Mouse (Mus musculus): ENCODE measurements around the gene Lrrc27. TPM values are rescaled to one million over a fixed set of nuclear protein-coding genes. Genes with fewer than 3 reads are reported as not detected.
A peak's percentile ranks its signal among the peaks of the same experiment; 100 is the strongest.

Gene Lrrc27
- polyA plus RNA-seq, 1 experiment from 2014 or later = 4.7 TPM

- H3K4me3 ChIP-seq (ENCODE audit: low read depth, low read length) = no peak overlapping the region
- no peak overlapping the region for H3K9ac ChIP-seq (ENCODE audit: low read length)
- no peak overlapping the region for H3K4me2 ChIP-seq (ENCODE audit: low read length)
- WGBS = 90% methylated on average over 9 of the region's 9 CpGs
- ATAC-seq (replicated peaks; ENCODE audit: low FRiP score, low TSS enrichment, low read depth) = no peak
- no peaks in the 10 kb centered on the region for H3K36me3 ChIP-seq (ENCODE audit: control insufficient read depth, insufficient read depth, low read length)
- no peaks in the 10 kb centered on the region for H3K9me3 ChIP-seq (ENCODE audit: control insufficient read depth, low read length)
- peak; percentile 40 for DNase-seq (ENCODE audit: low spot score)
- H3K27ac ChIP-seq (ENCODE audit: low read depth) = no peak overlapping the region
- H3K27me3 ChIP-seq (replicated peaks; ENCODE audit: control insufficient read depth, insufficient read depth, low read length) = no peaks in the 10 kb centered on the region
- peaks cover 10% of the 10 kb centered on the region for H3K4me1 ChIP-seq (replicated peaks; ENCODE audit: control insufficient read depth, insufficient read depth, low read length)
Measured at GRCm38 (mm10) chr7:139216464-139216863, 3.7 kb downstream of the Lrrc27 start.

- Histone ChIP-seq H3K4me2 (ENCODE audit: low read length) (no peak overlapping the region), H3K4me1 (replicated peaks; ENCODE audit: control insufficient read depth, insufficient read depth, low read length) (peaks cover 10% of the 10 kb centered on the region), H3K9me3 (ENCODE audit: control insufficient read depth, low read length) (no peaks in the 10 kb centered on the region), H3K27me3 (replicated peaks; ENCODE audit: control insufficient read depth, insufficient read depth, low read length) (no peaks in the 10 kb centered on the region), H3K9ac (ENCODE audit: low read length) (no peak overlapping the region), H3K4me3 (ENCODE audit: low read depth, low read length) (no peak overlapping the region), H3K36me3 (ENCODE audit: control insufficient read depth, insufficient read depth, low read length) (no peaks in the 10 kb centered on the region), H3K27ac (ENCODE audit: low read depth) (no peak overlapping the region)
- DNase-seq (ENCODE audit: low spot score) = peak; percentile 2
- WGBS = 87% methylated on average over 7 of the region's 7 CpGs
- no peak for ATAC-seq (replicated peaks; ENCODE audit: low FRiP score, low TSS enrichment, low read depth)
Measured at GRCm38 (mm10) chr7:139217046-139217445, 4.3 kb downstream of the Lrrc27 start.

- Histone ChIP-seq H3K27me3 (replicated peaks; ENCODE audit: control insufficient read depth, insufficient read depth, low read length) (no peaks in the 10 kb centered on the region), H3K4me3 (ENCODE audit: low read depth, low read length) (no peak overlapping the region), H3K4me1 (replicated peaks; ENCODE audit: control insufficient read depth, insufficient read depth, low read length) (0 out of 2 replicates have a peak, but pooled peaks cover under 1% of the 10 kb centered on the region), H3K4me2 (ENCODE audit: low read length) (no peak overlapping the region), H3K9me3 (ENCODE audit: control insufficient read depth, low read length) (no peaks in the 10 kb centered on the region), H3K27ac (ENCODE audit: low read depth) (0 out of 2 replicates have a peak overlapping the region, but pooled peaks have one; percentile 12), H3K9ac (ENCODE audit: low read length) (no peak overlapping the region), H3K36me3 (ENCODE audit: control insufficient read depth, insufficient read depth, low read length) (no peaks in the 10 kb centered on the region)
- ATAC-seq (replicated peaks; ENCODE audit: low FRiP score, low TSS enrichment, low read depth) (no peak), DNase-seq (ENCODE audit: low spot score) (peak; percentile 49)
- WGBS = 58% methylated on average over 6 of the region's 6 CpGs
Measured at GRCm38 (mm10) chr7:139218641-139219415, 6.0 kb downstream of the Lrrc27 start.

GRCm38 (mm10) chr7:139219486-139219885 is 6.7 kb downstream of the Lrrc27 start:
- DNase-seq (ENCODE audit: low spot score) (no peak), ATAC-seq (replicated peaks; ENCODE audit: low FRiP score, low TSS enrichment, low read depth) (no peak)
- H3K27me3 ChIP-seq (replicated peaks; ENCODE audit: control insufficient read depth, insufficient read depth, low read length) = no peaks in the 10 kb centered on the region
- no peak overlapping the region for H3K4me2 ChIP-seq (ENCODE audit: low read length)
- no peaks in the 10 kb centered on the region for H3K36me3 ChIP-seq (ENCODE audit: control insufficient read depth, insufficient read depth, low read length)
- 69% methylated on average over 5 of the region's 5 CpGs for WGBS
- H3K4me3 ChIP-seq (ENCODE audit: low read depth, low read length) = no peak overlapping the region
- no peaks in the 10 kb centered on the region for H3K4me1 ChIP-seq (replicated peaks; ENCODE audit: control insufficient read depth, insufficient read depth, low read length)
- no peaks in the 10 kb centered on the region for H3K9me3 ChIP-seq (ENCODE audit: control insufficient read depth, low read length)
- no peak overlapping the region for H3K9ac ChIP-seq (ENCODE audit: low read length)
- H3K27ac ChIP-seq (ENCODE audit: low read depth) = peak overlapping the region; percentile 12; the same call in 1 of the 2 replicates

- H3K4me2 ChIP-seq (ENCODE audit: low read length) = no peak overlapping the region
- H3K27me3 ChIP-seq (replicated peaks; ENCODE audit: control insufficient read depth, insufficient read depth, low read length) = no peaks in the 10 kb centered on the region
- WGBS = 37% methylated on average over 2 of the region's 2 CpGs
- 0 out of 2 replicates have a peak, but pooled peaks have one; percentile 44 for ATAC-seq (replicated peaks; ENCODE audit: low FRiP score, low TSS enrichment, low read depth)
- DNase-seq (ENCODE audit: low spot score) = peak; percentile 48
- H3K9me3 ChIP-seq (ENCODE audit: control insufficient read depth, low read length) = no peaks in the 10 kb centered on the region
- H3K36me3 ChIP-seq (ENCODE audit: control insufficient read depth, insufficient read depth, low read length) = no peaks in the 10 kb centered on the region
- H3K4me1 ChIP-seq (replicated peaks; ENCODE audit: control insufficient read depth, insufficient read depth, low read length) = no peaks in the 10 kb centered on the region
- no peak overlapping the region for H3K9ac ChIP-seq (ENCODE audit: low read length)
- no peak overlapping the region for H3K4me3 ChIP-seq (ENCODE audit: low read depth, low read length)
- H3K27ac ChIP-seq (ENCODE audit: low read depth) = 0 out of 2 replicates have a peak overlapping the region, but pooled peaks have one; percentile 1
Measured at GRCm38 (mm10) chr7:139220303-139220702, 7.5 kb downstream of the Lrrc27 start.

- no peaks in the 10 kb centered on the region for H3K4me1 ChIP-seq (replicated peaks; ENCODE audit: control insufficient read depth, insufficient read depth, low read length)
- H3K36me3 ChIP-seq (ENCODE audit: control insufficient read depth, insufficient read depth, low read length) = no peaks in the 10 kb centered on the region
- DNase-seq (ENCODE audit: low spot score) = peak; percentile 48
- H3K4me2 ChIP-seq (ENCODE audit: low read length) = no peak overlapping the region
- no peak overlapping the region for H3K27ac ChIP-seq (ENCODE audit: low read depth)
- no peak for ATAC-seq (replicated peaks; ENCODE audit: low FRiP score, low TSS enrichment, low read depth)
- WGBS = 80% methylated on average over 5 of the region's 5 CpGs
- no peak overlapping the region for H3K9ac ChIP-seq (ENCODE audit: low read length)
- no peaks in the 10 kb centered on the region for H3K27me3 ChIP-seq (replicated peaks; ENCODE audit: control insufficient read depth, insufficient read depth, low read length)
- no peak overlapping the region for H3K4me3 ChIP-seq (ENCODE audit: low read depth, low read length)
- no peaks in the 10 kb centered on the region for H3K9me3 ChIP-seq (ENCODE audit: control insufficient read depth, low read length)
Measured at GRCm38 (mm10) chr7:139221072-139221471, 8.3 kb downstream of the Lrrc27 start.

GRCm38 (mm10) chr7:139221856-139222255 is 9.1 kb downstream of the Lrrc27 start:
- DNase-seq (ENCODE audit: low spot score) = peak; percentile 33

GRCm38 (mm10) chr7:139222341-139222740 is 9.6 kb downstream of the Lrrc27 start:
- H3K4me1 ChIP-seq (replicated peaks; ENCODE audit: control insufficient read depth, insufficient read depth, low read length) = no peaks in the 10 kb centered on the region
- no peaks in the 10 kb centered on the region for H3K36me3 ChIP-seq (ENCODE audit: control insufficient read depth, insufficient read depth, low read length)
- DNase-seq (ENCODE audit: low spot score) (peak; percentile 46), ATAC-seq (replicated peaks; ENCODE audit: low FRiP score, low TSS enrichment, low read depth) (no peak)
- 82% methylated on average over 4 of the region's 4 CpGs for WGBS
- H3K27ac ChIP-seq (ENCODE audit: low read depth) = no peak overlapping the region
- no peaks in the 10 kb centered on the region for H3K27me3 ChIP-seq (replicated peaks; ENCODE audit: control insufficient read depth, insufficient read depth, low read length)
- H3K9me3 ChIP-seq (ENCODE audit: control insufficient read depth, low read length) = no peaks in the 10 kb centered on the region
- H3K4me2 ChIP-seq (ENCODE audit: low read length) = no peak overlapping the region
- H3K4me3 ChIP-seq (ENCODE audit: low read depth, low read length) = no peak overlapping the region
- no peak overlapping the region for H3K9ac ChIP-seq (ENCODE audit: low read length)

More at GRCm38 (mm10) chr7:139221856-139222255, 9.1 kb downstream of the Lrrc27 start:
- no peaks in the 10 kb centered on the region for H3K4me1 ChIP-seq (replicated peaks; ENCODE audit: control insufficient read depth, insufficient read depth, low read length)
- WGBS = 85% methylated on average over 2 of the region's 2 CpGs
- no peaks in the 10 kb centered on the region for H3K27me3 ChIP-seq (replicated peaks; ENCODE audit: control insufficient read depth, insufficient read depth, low read length)
- H3K9ac ChIP-seq (ENCODE audit: low read length) = no peak overlapping the region
- no peak for ATAC-seq (replicated peaks; ENCODE audit: low FRiP score, low TSS enrichment, low read depth)
- H3K27ac ChIP-seq (ENCODE audit: low read depth) = no peak overlapping the region
- no peak overlapping the region for H3K4me2 ChIP-seq (ENCODE audit: low read length)
- H3K36me3 ChIP-seq (ENCODE audit: control insufficient read depth, insufficient read depth, low read length) = no peaks in the 10 kb centered on the region
- H3K9me3 ChIP-seq (ENCODE audit: control insufficient read depth, low read length) = no peaks in the 10 kb centered on the region
- no peak overlapping the region for H3K4me3 ChIP-seq (ENCODE audit: low read depth, low read length)

- H3K27ac ChIP-seq (ENCODE audit: low read depth) = no peak overlapping the region
- ATAC-seq (replicated peaks; ENCODE audit: low FRiP score, low TSS enrichment, low read depth) = no peak
- no peak overlapping the region for H3K4me3 ChIP-seq (ENCODE audit: low read depth, low read length)
- no peak overlapping the region for H3K4me2 ChIP-seq (ENCODE audit: low read length)
- no peaks in the 10 kb centered on the region for H3K4me1 ChIP-seq (replicated peaks; ENCODE audit: control insufficient read depth, insufficient read depth, low read length)
- peak; percentile 41 for DNase-seq (ENCODE audit: low spot score)
- H3K9me3 ChIP-seq (ENCODE audit: control insufficient read depth, low read length) = no peaks in the 10 kb centered on the region
- H3K36me3 ChIP-seq (ENCODE audit: control insufficient read depth, insufficient read depth, low read length) = no peaks in the 10 kb centered on the region
- no peak overlapping the region for H3K9ac ChIP-seq (ENCODE audit: low read length)
- 87% methylated on average over 1 of the region's 1 CpGs for WGBS
- no peaks in the 10 kb centered on the region for H3K27me3 ChIP-seq (replicated peaks; ENCODE audit: control insufficient read depth, insufficient read depth, low read length)
Measured at GRCm38 (mm10) chr7:139224070-139224469, 11.3 kb downstream of the Lrrc27 start.

Data from intestine, embryonic 14.5 days (tissue).